Mouse (Mus musculus): Measurements from ENCODE around the gene Slc35e3. TPM values are rescaled to one million over a fixed set of nuclear protein-coding genes. Genes with fewer than 3 reads are reported as not detected.

The Slc35e3 gene
- polyA plus RNA-seq, 1 experiment, result 19.7 TPM

DNA sequence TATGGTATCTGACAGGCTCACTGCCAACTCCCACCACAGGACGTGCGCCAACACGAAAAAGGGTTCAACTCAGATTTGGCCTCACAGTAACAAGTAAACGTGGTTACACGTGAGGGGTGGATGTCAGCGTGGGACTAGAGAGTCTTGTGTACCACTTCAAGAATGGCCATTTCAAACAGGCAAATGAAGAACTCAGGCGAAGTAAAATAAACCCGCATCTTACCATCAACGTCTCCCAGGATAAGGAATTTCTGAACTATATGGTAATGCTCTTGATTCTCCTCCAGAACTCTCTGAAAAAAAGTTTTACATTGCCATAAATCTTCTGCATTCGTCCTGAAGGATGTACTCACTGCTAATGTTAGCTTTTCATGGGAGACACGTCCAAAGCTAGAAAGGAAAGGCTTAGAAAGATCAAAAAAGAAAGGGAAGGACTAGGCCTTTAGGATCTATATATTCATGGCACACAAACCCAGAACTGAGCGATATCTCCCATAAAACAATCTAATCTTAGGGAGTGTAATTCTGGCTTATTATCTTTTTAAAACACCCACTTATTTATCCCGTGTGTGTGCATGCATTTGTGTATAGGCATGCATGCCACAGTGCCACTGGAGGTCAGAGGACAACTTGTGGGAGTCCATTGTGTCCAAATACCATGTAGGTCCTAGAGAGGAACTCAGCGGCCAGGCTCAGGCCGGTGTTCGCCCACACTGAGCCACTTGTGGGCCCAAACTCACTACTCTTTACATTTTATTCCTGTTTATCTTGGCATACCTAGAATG, 20.1 kb upstream of the Slc35e3 start:
- Histone ChIP-seq H3K36me3 (ENCODE audit: control insufficient read depth, insufficient read depth, low read length, poor library complexity, severe bottlenecking) (peaks cover 63% of the 10 kb centered on the region), H3K4me1 (ENCODE audit: control insufficient read depth, insufficient read depth, low read length) (no peaks in the 10 kb centered on the region), H3K27me3 (ENCODE audit: control insufficient read depth, insufficient read depth, low read length, poor library complexity, severe bottlenecking) (no peaks in the 10 kb centered on the region), H3K27ac (ENCODE audit: insufficient read depth, low read length) (no peak overlapping the region), H3K9ac (ENCODE audit: low read depth, poor library complexity, severe bottlenecking) (no peak overlapping the region), H3K9me3 (replicated peaks; ENCODE audit: control insufficient read depth, insufficient read depth, low read length, poor library complexity, severe bottlenecking) (no peaks in the 10 kb centered on the region), H3K4me3 (ENCODE audit: low read depth, low read length) (no peak overlapping the region)
- TF ChIP-seq POLR2A (IDR thresholded peaks at IDR 0.05; ENCODE audit: insufficient read depth, low read length) (no peak), CTCF (IDR thresholded peaks at IDR 0.05; ENCODE audit: low read depth, low read length) (no peak), EP300 (IDR thresholded peaks at IDR 0.05; ENCODE audit: insufficient read depth, low read depth, low read length) (no peak)

GRCm38 (mm10) chr10:117765116-117765894, 19.1 kb upstream of the Slc35e3 start:
- Histone ChIP-seq H3K4me3 (ENCODE audit: low read depth, low read length) (no peak overlapping the region), H3K4me1 (ENCODE audit: control insufficient read depth, insufficient read depth, low read length) (no peaks in the 10 kb centered on the region), H3K27me3 (ENCODE audit: control insufficient read depth, insufficient read depth, low read length, poor library complexity, severe bottlenecking) (no peaks in the 10 kb centered on the region), H3K9me3 (replicated peaks; ENCODE audit: control insufficient read depth, insufficient read depth, low read length, poor library complexity, severe bottlenecking) (no peaks in the 10 kb centered on the region), H3K9ac (ENCODE audit: low read depth, poor library complexity, severe bottlenecking) (no peak overlapping the region), H3K36me3 (ENCODE audit: control insufficient read depth, insufficient read depth, low read length, poor library complexity, severe bottlenecking) (peaks cover 64% of the 10 kb centered on the region), H3K27ac (ENCODE audit: insufficient read depth, low read length) (no peak overlapping the region)
- TF ChIP-seq CTCF (IDR thresholded peaks at IDR 0.05; ENCODE audit: low read depth, low read length), result no peak
- no peak for TF ChIP-seq EP300 (IDR thresholded peaks at IDR 0.05; ENCODE audit: insufficient read depth, low read depth, low read length)
- no peak for TF ChIP-seq POLR2A (IDR thresholded peaks at IDR 0.05; ENCODE audit: insufficient read depth, low read length)

DNA sequence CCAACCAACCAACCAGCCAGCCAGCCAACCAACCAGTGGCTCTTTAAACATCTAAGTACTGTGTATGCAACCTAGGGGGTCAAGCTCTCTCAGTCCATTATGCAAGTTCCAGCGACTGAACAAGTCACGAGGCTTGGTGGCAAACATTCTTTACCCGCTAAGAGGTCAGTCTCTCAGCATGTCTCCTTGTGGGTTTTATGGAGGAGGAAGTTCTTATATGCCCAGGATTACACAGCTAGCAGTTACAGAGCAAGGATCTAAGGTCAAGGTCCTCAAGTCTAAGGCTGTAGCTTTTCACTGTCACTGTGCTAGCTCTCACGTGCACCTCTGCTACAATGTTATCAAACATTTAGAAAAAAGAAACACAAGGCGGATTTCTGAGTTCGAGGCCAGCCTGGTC, 18.4 kb upstream of the Slc35e3 start:
- H3K27ac ChIP-seq (ENCODE audit: insufficient read depth, low read length), result no peak overlapping the region
- TF ChIP-seq CTCF (IDR thresholded peaks at IDR 0.05; ENCODE audit: low read depth, low read length), result no peak
- no peak for TF ChIP-seq EP300 (IDR thresholded peaks at IDR 0.05; ENCODE audit: insufficient read depth, low read depth, low read length)
- no peak for TF ChIP-seq POLR2A (IDR thresholded peaks at IDR 0.05; ENCODE audit: insufficient read depth, low read length)

DNA sequence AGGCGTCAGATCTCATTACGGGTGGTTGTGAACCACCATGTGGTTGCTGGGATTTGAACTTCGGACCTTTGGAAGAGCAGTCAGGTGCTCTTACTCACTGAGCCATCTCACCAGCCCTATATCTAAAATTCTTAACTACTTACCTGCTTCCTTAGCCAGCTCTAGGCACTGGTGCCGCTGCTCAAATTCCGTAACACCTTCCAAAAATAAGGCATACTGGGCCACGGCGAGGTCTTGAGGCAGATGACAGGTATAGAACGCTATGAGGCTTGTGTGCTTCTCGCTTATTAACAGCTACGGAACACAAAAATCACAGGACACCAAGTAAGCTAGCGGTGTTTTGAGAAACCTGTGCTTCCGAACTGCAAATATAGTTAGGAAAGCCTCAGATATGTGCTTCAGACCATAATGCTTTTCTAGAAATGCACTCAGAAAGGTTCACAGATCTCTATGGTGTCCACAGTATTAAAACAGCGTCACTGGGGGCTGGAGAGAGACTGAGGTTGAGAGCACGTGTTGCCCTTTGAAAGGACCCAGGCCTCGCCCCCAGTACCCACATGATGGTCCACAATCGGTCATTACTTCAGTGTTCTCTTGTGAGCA, 17.5 kb upstream of the Slc35e3 start:
- TF ChIP-seq EP300 (IDR thresholded peaks at IDR 0.05; ENCODE audit: insufficient read depth, low read depth, low read length) (no peak), CTCF (IDR thresholded peaks at IDR 0.05; ENCODE audit: low read depth, low read length) (no peak), POLR2A (IDR thresholded peaks at IDR 0.05; ENCODE audit: insufficient read depth, low read length) (no peak)
- H3K4me1 ChIP-seq (ENCODE audit: control insufficient read depth, insufficient read depth, low read length), result no peaks in the 10 kb centered on the region
- no peak overlapping the region for H3K9ac ChIP-seq (ENCODE audit: low read depth, poor library complexity, severe bottlenecking)
- no peak overlapping the region for H3K4me3 ChIP-seq (ENCODE audit: low read depth, low read length)
- no peaks in the 10 kb centered on the region for H3K27me3 ChIP-seq (ENCODE audit: control insufficient read depth, insufficient read depth, low read length, poor library complexity, severe bottlenecking)
- H3K9me3 ChIP-seq (replicated peaks; ENCODE audit: control insufficient read depth, insufficient read depth, low read length, poor library complexity, severe bottlenecking), result no peaks in the 10 kb centered on the region
- peaks cover 64% of the 10 kb centered on the region for H3K36me3 ChIP-seq (ENCODE audit: control insufficient read depth, insufficient read depth, low read length, poor library complexity, severe bottlenecking)
- H3K27ac ChIP-seq (ENCODE audit: insufficient read depth, low read length), result no peak overlapping the region

More for the DNA sequence above, 18.4 kb upstream of the Slc35e3 start:
- no peaks in the 10 kb centered on the region for H3K27me3 ChIP-seq (ENCODE audit: control insufficient read depth, insufficient read depth, low read length, poor library complexity, severe bottlenecking)
- no peaks in the 10 kb centered on the region for H3K4me1 ChIP-seq (ENCODE audit: control insufficient read depth, insufficient read depth, low read length)
- H3K4me3 ChIP-seq (ENCODE audit: low read depth, low read length), result no peak overlapping the region
- no peak overlapping the region for H3K9ac ChIP-seq (ENCODE audit: low read depth, poor library complexity, severe bottlenecking)
- peaks cover 62% of the 10 kb centered on the region for H3K36me3 ChIP-seq (ENCODE audit: control insufficient read depth, insufficient read depth, low read length, poor library complexity, severe bottlenecking)
- H3K9me3 ChIP-seq (replicated peaks; ENCODE audit: control insufficient read depth, insufficient read depth, low read length, poor library complexity, severe bottlenecking), result no peaks in the 10 kb centered on the region

GRCm38 (mm10) chr10:117762966-117763365, 16.8 kb upstream of the Slc35e3 start:
- no peak for TF ChIP-seq CTCF (IDR thresholded peaks at IDR 0.05; ENCODE audit: low read depth, low read length)
- Histone ChIP-seq H3K4me3 (ENCODE audit: low read depth, low read length) (no peak overlapping the region), H3K36me3 (ENCODE audit: control insufficient read depth, insufficient read depth, low read length, poor library complexity, severe bottlenecking) (peaks cover 66% of the 10 kb centered on the region), H3K27ac (ENCODE audit: insufficient read depth, low read length) (no peak overlapping the region; the same call in 1 of the 2 replicates), H3K9me3 (replicated peaks; ENCODE audit: control insufficient read depth, insufficient read depth, low read length, poor library complexity, severe bottlenecking) (no peaks in the 10 kb centered on the region), H3K4me1 (ENCODE audit: control insufficient read depth, insufficient read depth, low read length) (no peaks in the 10 kb centered on the region), H3K9ac (ENCODE audit: low read depth, poor library complexity, severe bottlenecking) (no peak overlapping the region), H3K27me3 (ENCODE audit: control insufficient read depth, insufficient read depth, low read length, poor library complexity, severe bottlenecking) (no peaks in the 10 kb centered on the region)
